Mouse (Mus musculus) intestine, embryonic 14.5 days (tissue): Measurements from ENCODE around the gene Cdc42ep1. TPM values are rescaled to one million over a fixed set of nuclear protein-coding genes. Genes with fewer than 3 reads are reported as not detected.
"Not testable (repeated sequence)": the region's sequence is repeated elsewhere in the genome, so short reads cannot be mapped to it uniquely, and the experiment has no call there.

Source experiments
- ATAC-seq: fragments of 200-750 bp; cut with Nextera tagmentation; replicated peaks from 2 replicates; pipeline ENCODE4 v1.8.0; 2017; ENCODE audit warnings: low read depth, moderate number of reproducible peaks, moderate TSS enrichment, moderate library complexity; ENCODE audit not compliant: low FRiP score, low TSS enrichment
- DNase-seq: peaks from one replicate; pipeline ENCODE4 v3.0.0-alpha.2; 2018; ENCODE audit warnings: low spot score
- H3K27ac ChIP-seq: fragments of 300-500 bp; sonication (generic); 2 replicates; pipeline ENCODE4 v1.5.1; 2014; ENCODE audit warnings: low read depth, mild to moderate bottlenecking, control low read depth
- H3K27me3 ChIP-seq: fragments of 300-500 bp; sonication (generic); replicated peaks from 2 replicates; pipeline ENCODE4 v1.6.1; 2014; ENCODE audit warnings: low read length, control low read depth; ENCODE audit not compliant: control insufficient read depth, insufficient read depth
- H3K36me3 ChIP-seq: fragments of 300-500 bp; sonication (generic); 2 replicates; pipeline ENCODE4 v1.6.1; 2014; ENCODE audit warnings: low read length, control low read depth; ENCODE audit not compliant: control insufficient read depth, insufficient read depth
- H3K4me1 ChIP-seq: fragments of 300-500 bp; sonication (generic); replicated peaks from 2 replicates; pipeline ENCODE4 v1.6.1; 2014; ENCODE audit warnings: low read length, control low read depth, mixed read lengths; ENCODE audit not compliant: control insufficient read depth, insufficient read depth
- H3K4me2 ChIP-seq: fragments of 300-500 bp; sonication (generic); 2 replicates; pipeline ENCODE4 v1.6.1; 2014; ENCODE audit warnings: low read length
- H3K4me3 ChIP-seq: fragments of 300-500 bp; sonication (generic); 2 replicates; pipeline ENCODE4 v1.5.1; 2014; ENCODE audit warnings: low read depth, low read length, control low read depth, mixed read lengths
- H3K9ac ChIP-seq: fragments of 300-500 bp; sonication (generic); 2 replicates; pipeline ENCODE4 v1.6.1; 2014; ENCODE audit warnings: mild to moderate bottlenecking, low read length
- H3K9me3 ChIP-seq: fragments of 300-500 bp; sonication (generic); 2 replicates; pipeline ENCODE4 v1.6.1; 2016; ENCODE audit warnings: low read length, control low read depth; ENCODE audit not compliant: control insufficient read depth
- WGBS: fragments of 180-500 bp; shearing (Covaris S2); extraction: QIAGEN DNeasy Blood & Tissue Kit; methylation state at CpG from one replicate; pipeline ENCODE4 v1.1.7; 2014; 5-methylcytosine and 5-hydroxymethylcytosine counted together
- polyA plus RNA-seq: library from polyadenylated mRNA; unstranded; fragments of >200 nt; fragmentation: Nextera tagmentation; extraction: Ambion mirVana; gene quantifications from 2 replicates; pipeline ENCODE4 v1.2.1, GENCODE M21; 2014

The Cdc42ep1 gene
- polyA plus RNA-seq, 1 experiment from 2014 or later = 45.7 TPM

- Histone ChIP-seq H3K9ac (no peak overlapping the region), H3K4me3 (no peak overlapping the region), H3K4me2 (no peak overlapping the region), H3K27me3 (no peaks in the 10 kb centered on the region), H3K4me1 (peaks cover 48% of the 10 kb centered on the region), H3K9me3 (no peaks in the 10 kb centered on the region), H3K36me3 (no peaks in the 10 kb centered on the region), H3K27ac (no peak overlapping the region)
- WGBS = 64% methylated on average over 6 of the region's 6 CpGs
- ATAC-seq = no peak
- DNase-seq = no peak
Measured at GRCm38 (mm10) chr15:78841161-78841790, 1.1 kb upstream of the Cdc42ep1 start.

- Histone ChIP-seq H3K4me2 (peak overlapping the region; percentile 73), H3K9me3 (no peaks in the 10 kb centered on the region), H3K36me3 (peaks cover 10% of the 10 kb centered on the region; the same call in 1 of the 2 replicates), H3K4me1 (peaks cover 45% of the 10 kb centered on the region), H3K4me3 (peak overlapping the region; percentile 57), H3K9ac (peak overlapping the region; percentile 91), H3K27ac (peak overlapping the region; percentile 95), H3K27me3 (no peaks in the 10 kb centered on the region)
- DNase-seq (peak; percentile 70), ATAC-seq (no peak)
- 27% methylated on average over 21 of the region's 21 CpGs for WGBS
Measured at GRCm38 (mm10) chr15:78843581-78844469, 1.4 kb downstream of the Cdc42ep1 start.

DNA sequence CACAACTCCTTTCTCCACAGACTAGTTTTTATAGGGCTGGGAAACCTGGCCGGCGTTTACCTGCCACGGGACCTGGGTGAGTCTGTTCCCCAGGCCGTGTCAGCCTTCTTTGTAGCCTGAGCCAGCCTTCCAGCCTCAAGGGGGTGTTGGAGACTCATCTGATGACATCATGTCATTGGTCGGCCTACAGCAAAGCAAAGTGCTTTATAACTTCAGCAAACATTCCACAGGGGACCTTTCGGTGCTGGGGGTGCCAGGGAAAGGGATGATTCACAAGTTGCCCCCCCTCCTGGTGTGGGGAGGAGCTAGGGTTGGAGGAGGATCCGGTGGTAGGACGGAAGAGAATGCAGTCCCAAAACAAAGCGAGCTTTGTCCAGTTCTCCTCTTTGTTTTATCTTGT is 2.4 kb downstream of the Cdc42ep1 start:
- Histone ChIP-seq H3K27me3 (no peaks in the 10 kb centered on the region), H3K4me3 (peak overlapping the region; percentile 57), H3K9me3 (no peaks in the 10 kb centered on the region), H3K36me3 (peaks cover 19% of the 10 kb centered on the region), H3K4me1 (peaks cover 36% of the 10 kb centered on the region), H3K27ac (peak overlapping the region; percentile 95), H3K9ac (peak overlapping the region; percentile 91), H3K4me2 (peak overlapping the region; percentile 73)
- 23% methylated on average over 9 of the region's 9 CpGs for WGBS
- DNase-seq (peak; percentile 80), ATAC-seq (peak; percentile 53)

DNA sequence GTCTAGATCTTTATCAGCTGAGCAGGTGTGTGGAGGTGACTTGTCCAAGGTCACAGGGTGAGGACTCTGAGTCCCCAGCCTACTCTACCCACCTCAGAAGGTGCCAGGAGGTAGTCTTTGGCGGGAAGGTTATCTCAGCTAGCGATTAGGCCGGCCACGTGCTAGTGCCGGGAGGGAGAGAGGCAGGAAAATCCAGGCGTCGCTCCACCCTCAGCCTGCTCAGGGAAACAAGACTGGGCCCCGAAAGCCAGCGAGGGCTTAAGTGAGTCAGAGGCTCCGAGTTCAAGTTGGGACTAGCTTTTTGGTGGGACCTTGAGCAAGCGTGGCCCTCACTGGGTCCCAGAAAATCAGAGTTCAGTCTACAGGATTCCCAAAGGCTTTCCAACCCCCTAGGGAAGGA is 2.9 kb downstream of the Cdc42ep1 start:
- peak overlapping the region; percentile 57; the same call in 1 of the 2 replicates for H3K4me3 ChIP-seq
- H3K36me3 ChIP-seq = peaks cover 21% of the 10 kb centered on the region
- peak; percentile 67 for DNase-seq
- 64% methylated on average over 11 of the region's 11 CpGs for WGBS
- ATAC-seq = no peak
- H3K27me3 ChIP-seq = no peaks in the 10 kb centered on the region
- peaks cover 31% of the 10 kb centered on the region for H3K4me1 ChIP-seq
- peak overlapping the region; percentile 91 for H3K9ac ChIP-seq
- no peaks in the 10 kb centered on the region for H3K9me3 ChIP-seq
- peak overlapping the region; percentile 95 for H3K27ac ChIP-seq
- peak overlapping the region; percentile 73 for H3K4me2 ChIP-seq

DNA sequence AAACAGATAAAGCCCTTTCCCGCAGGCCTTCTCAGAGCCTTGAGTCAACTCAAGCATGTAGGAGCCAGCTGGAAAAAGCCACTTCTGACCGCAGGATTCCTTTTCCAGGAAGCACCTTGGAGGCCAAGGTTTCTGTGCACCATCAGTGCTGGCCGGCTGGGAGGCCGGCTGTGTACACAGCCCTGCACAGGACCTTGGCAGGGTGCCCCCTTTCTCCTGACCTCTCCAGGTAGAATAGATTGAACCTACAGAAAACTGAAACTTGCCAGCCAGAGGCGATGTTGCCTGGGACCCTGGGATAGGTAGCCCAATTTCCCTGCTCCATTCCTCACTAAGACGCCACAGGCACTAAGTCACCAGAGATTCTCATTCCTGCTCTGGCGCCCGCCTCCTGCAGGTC is 3.4 kb downstream of the Cdc42ep1 start:
- peaks cover 29% of the 10 kb centered on the region for H3K4me1 ChIP-seq

DNA sequence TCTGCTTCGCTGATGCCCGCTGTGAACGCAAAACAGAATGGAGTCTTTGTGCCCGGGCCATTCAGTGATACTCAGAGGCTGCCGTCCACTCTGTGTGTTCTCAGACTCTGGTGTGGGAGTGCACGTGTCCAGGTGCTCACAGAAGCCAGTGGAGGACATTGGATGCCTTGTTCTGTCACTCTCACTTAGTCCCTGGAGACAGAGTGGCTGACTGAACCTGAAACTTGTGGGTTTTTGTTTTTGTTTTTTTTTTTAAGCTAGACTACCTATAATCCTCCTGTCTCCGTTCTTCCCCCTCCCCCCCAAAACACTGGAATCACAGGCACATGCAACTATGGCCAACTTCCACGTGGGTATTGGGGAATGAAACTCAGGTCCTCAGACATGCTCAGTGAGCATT is 3.9 kb downstream of the Cdc42ep1 start:
- ATAC-seq (no peak), DNase-seq (no peak)
- 78% methylated on average over 8 of the region's 8 CpGs for WGBS
- no peaks in the 10 kb centered on the region for H3K27me3 ChIP-seq
- no peak overlapping the region for H3K4me2 ChIP-seq
- peaks cover 30% of the 10 kb centered on the region for H3K4me1 ChIP-seq
- no peaks in the 10 kb centered on the region for H3K9me3 ChIP-seq
- peak overlapping the region; percentile 95; the same call in 1 of the 2 replicates for H3K27ac ChIP-seq
- no peak overlapping the region; the same call in 1 of the 2 replicates for H3K9ac ChIP-seq
- H3K36me3 ChIP-seq = peaks cover 21% of the 10 kb centered on the region
- no peak overlapping the region for H3K4me3 ChIP-seq

More for the DNA sequence above, 3.4 kb downstream of the Cdc42ep1 start:
- Histone ChIP-seq H3K4me2 (peak overlapping the region; percentile 73), H3K27me3 (no peaks in the 10 kb centered on the region), H3K36me3 (peaks cover 21% of the 10 kb centered on the region), H3K27ac (peak overlapping the region; percentile 95), H3K9ac (no peak overlapping the region; the same call in 1 of the 2 replicates), H3K4me3 (no peak overlapping the region), H3K9me3 (no peaks in the 10 kb centered on the region)
- ATAC-seq (no peak), DNase-seq (no peak)
- WGBS = 69% methylated on average over 8 of the region's 8 CpGs

DNA sequence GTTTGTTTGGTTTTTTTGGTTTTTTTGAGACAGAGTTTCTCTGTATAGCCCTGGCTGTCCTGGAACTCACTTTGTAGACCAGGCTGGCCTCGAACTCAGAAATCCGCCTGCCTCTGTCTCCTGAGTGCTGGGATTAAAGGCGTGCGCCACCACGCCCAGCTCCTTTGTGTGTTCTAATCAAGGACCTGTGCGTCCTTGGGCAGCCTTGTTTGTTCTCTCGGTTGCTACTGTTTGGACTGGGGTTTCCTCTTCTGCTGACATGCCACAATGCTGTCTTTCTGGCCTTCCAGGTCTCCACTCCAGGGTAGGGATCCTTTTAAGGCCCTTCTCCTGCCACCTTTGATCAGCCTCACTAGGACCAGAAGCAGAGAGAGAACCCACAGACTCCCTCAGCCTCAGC is 4.4 kb downstream of the Cdc42ep1 start:
- WGBS = 81% methylated on average over 7 of the region's 7 CpGs
- not testable (repeated sequence) for H3K4me3 ChIP-seq, H3K4me2 ChIP-seq, ATAC-seq, H3K27ac ChIP-seq, H3K9ac ChIP-seq, H3K9me3 ChIP-seq, DNase-seq, H3K27me3 ChIP-seq
- Histone ChIP-seq H3K36me3 (peaks cover 21% of the 10 kb centered on the region), H3K4me1 (peaks cover 33% of the 10 kb centered on the region)

DNA sequence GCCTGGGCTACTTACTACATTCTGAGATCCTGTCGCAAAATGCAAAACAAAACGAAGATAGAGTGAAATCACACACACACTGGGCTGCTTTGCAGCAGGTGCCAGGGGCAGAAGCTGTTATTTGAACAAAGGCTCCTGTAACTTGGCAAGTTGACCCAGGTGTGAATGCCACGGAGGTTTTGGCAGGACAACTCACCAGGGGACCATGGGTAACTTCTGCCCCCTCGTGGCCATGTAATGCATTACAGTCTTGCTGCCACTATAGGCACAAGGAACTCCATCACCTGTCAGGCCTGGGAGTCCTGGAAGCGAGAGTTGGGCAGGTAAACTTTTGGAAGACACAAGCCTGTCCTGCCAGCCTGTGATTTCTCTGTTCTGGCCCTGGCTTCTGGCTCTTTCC is 6.0 kb downstream of the Cdc42ep1 start:
- H3K27me3 ChIP-seq = no peaks in the 10 kb centered on the region
- no peak overlapping the region for H3K4me2 ChIP-seq
- H3K27ac ChIP-seq = no peak overlapping the region
- H3K36me3 ChIP-seq = peaks cover 21% of the 10 kb centered on the region
- no peaks in the 10 kb centered on the region for H3K9me3 ChIP-seq
- DNase-seq = peak; percentile 96
- H3K4me1 ChIP-seq = peaks cover 30% of the 10 kb centered on the region
- H3K4me3 ChIP-seq = no peak overlapping the region
- 30% methylated on average over 5 of the region's 5 CpGs for WGBS
- ATAC-seq = no peak
- H3K9ac ChIP-seq = no peak overlapping the region
